ENCODE assay signal across 18 mouse cellular contexts in genomic region chr13:4970081-4970892, GRCm38 (mm10).
DNase-seq lines count a peak whose midpoint lies in the region; ATAC-seq and TF ChIP-seq lines count a peak whose summit lies in the region.
"Had no signal": no experiment of that assay in that cellular context is flagged by ENCODE, and none has a peak within 500 bp of the region (broad histone marks: within the 10 kb centered on the region; RNA-seq: fewer than 3 reads in every experiment).

No protein-coding gene starts in this region.

- no peaks in the 10 kb centered on the region for H3K27me3 ChIP-seq in embryonic facial prominence, embryonic 14.5 days (replicated peaks; ENCODE audit: control insufficient read depth, insufficient read depth, low read length)
- no peaks in the 10 kb centered on the region for H3K27me3 ChIP-seq in embryonic facial prominence, embryonic 10.5 days (replicated peaks; ENCODE audit: low read depth, poor library complexity, severe bottlenecking)
- no peaks in the 10 kb centered on the region for H3K27me3 ChIP-seq in kidney, postnatal 0 days (ENCODE audit: insufficient read depth, low read length)
- no peaks in the 10 kb centered on the region for H3K27me3 ChIP-seq in kidney, adult 2 months (replicated peaks; ENCODE audit: control insufficient read depth, insufficient read depth, low read length)
- H3K27me3 ChIP-seq: heart, embryonic 15.5 days; hindbrain, embryonic 15.5 days; stomach, embryonic 15.5 days had no signal

- no peak for TF ChIP-seq POLR2A in kidney, adult 2 months (IDR thresholded peaks at IDR 0.05; ENCODE audit: low read depth, low read length)

- H3K4me3 ChIP-seq in embryonic facial prominence, embryonic 14.5 days (ENCODE audit: low read depth, low read length), result no peak overlapping the region
- H3K4me3 ChIP-seq in embryonic facial prominence, embryonic 10.5 days, result no peak overlapping the region
- H3K4me3 ChIP-seq in kidney, postnatal 0 days (replicated peaks; ENCODE audit: low read depth, low read length), result no peak overlapping the region
- no peak overlapping the region for H3K4me3 ChIP-seq in kidney, adult 2 months (ENCODE audit: insufficient read depth, low read depth, low read length)
- H3K4me3 ChIP-seq: heart, embryonic 15.5 days; hindbrain, embryonic 15.5 days; stomach, embryonic 15.5 days had no signal

- H3K36me3 ChIP-seq in embryonic facial prominence, embryonic 14.5 days (ENCODE audit: control insufficient read depth, insufficient read depth, low read length), result no peaks in the 10 kb centered on the region
- no peaks in the 10 kb centered on the region for H3K36me3 ChIP-seq in embryonic facial prominence, embryonic 10.5 days (replicated peaks)
- H3K36me3 ChIP-seq in kidney, postnatal 0 days (ENCODE audit: insufficient read depth, low read length), result no peaks in the 10 kb centered on the region
- no peaks in the 10 kb centered on the region for H3K36me3 ChIP-seq in kidney, adult 2 months (ENCODE audit: control insufficient read depth, insufficient read depth, low read length)
- H3K36me3 ChIP-seq: heart, embryonic 15.5 days; hindbrain, embryonic 15.5 days; stomach, embryonic 15.5 days had no signal

- DNase-seq in embryonic facial prominence, embryonic 14.5 days (ENCODE audit: low spot score), result peak; percentile 63
- no peak for DNase-seq in embryonic facial prominence, embryonic 10.5 days (ENCODE audit: low spot score)
- peak; percentile 19 for DNase-seq in kidney, postnatal 0 days (ENCODE audit: low spot score)
- DNase-seq in kidney, adult 2 months, result no peak
- DNase-seq in lung, postnatal 10 days, result peak; percentile 11
- no peak for DNase-seq in lung, postnatal 25 days (ENCODE audit: low spot score)
- peak; percentile 34 for DNase-seq in telencephalon, adult 2 months (ENCODE audit: low read depth, low spot score)
- no peak for DNase-seq in adrenal gland, adult (ENCODE audit: inconsistent age in 2 of 2, low spot score in 1 of 2)
- DNase-seq: adrenal gland, adult 2 months; cerebellum, adult 2 months; kidney, adult 11 months; kidney, postnatal 25 days; spleen, adult 18-20 months; thymus, postnatal 14 days had no signal

- no peak for TF ChIP-seq CTCF in kidney, postnatal 0 days (IDR thresholded peaks at IDR 0.05; ENCODE audit: low read depth)
- no peak for TF ChIP-seq CTCF in kidney, adult 2 months (conservative IDR thresholded peaks at IDR 0.05; ENCODE audit: insufficient read depth, insufficient read length, low read depth, low read length)

- 38% methylated on average over 2 of the region's 2 CpGs for WGBS in embryonic facial prominence, embryonic 14.5 days
- 77% methylated on average over 2 of the region's 2 CpGs for WGBS in embryonic facial prominence, embryonic 10.5 days
- WGBS in kidney, postnatal 0 days, result 53% methylated on average over 2 of the region's 2 CpGs
- WGBS in kidney, adult 2 months, result 47% methylated on average over 2 of the region's 2 CpGs

- no peaks in the 10 kb centered on the region for H3K4me1 ChIP-seq in embryonic facial prominence, embryonic 14.5 days (ENCODE audit: control insufficient read depth, insufficient read depth, low read length)
- no peaks in the 10 kb centered on the region for H3K4me1 ChIP-seq in embryonic facial prominence, embryonic 10.5 days
- no peaks in the 10 kb centered on the region for H3K4me1 ChIP-seq in kidney, postnatal 0 days (replicated peaks; ENCODE audit: insufficient read depth, low read length)
- no peaks in the 10 kb centered on the region for H3K4me1 ChIP-seq in kidney, adult 2 months (ENCODE audit: control insufficient read depth, insufficient read depth, low read length)
- H3K4me1 ChIP-seq: heart, embryonic 15.5 days; hindbrain, embryonic 15.5 days; stomach, embryonic 15.5 days had no signal

- no peak for ATAC-seq in embryonic facial prominence, embryonic 14.5 days (ENCODE audit: low read depth)
- ATAC-seq in kidney, postnatal 0 days (replicated peaks; ENCODE audit: low FRiP score, low read depth), result no peak

- no peaks in the 10 kb centered on the region for H3K9me3 ChIP-seq in embryonic facial prominence, embryonic 14.5 days (ENCODE audit: control insufficient read depth, low read length)
- no peaks in the 10 kb centered on the region for H3K9me3 ChIP-seq in embryonic facial prominence, embryonic 10.5 days
- no peaks in the 10 kb centered on the region for H3K9me3 ChIP-seq in kidney, postnatal 0 days (replicated peaks; ENCODE audit: low read length)
- H3K9me3 ChIP-seq: heart, embryonic 15.5 days; hindbrain, embryonic 15.5 days; stomach, embryonic 15.5 days had no signal

- H3K4me2 ChIP-seq in embryonic facial prominence, embryonic 14.5 days (ENCODE audit: low read depth, low read length), result no peak overlapping the region
- H3K4me2 ChIP-seq in kidney, postnatal 0 days (ENCODE audit: low read length), result no peak overlapping the region
- H3K4me2 ChIP-seq: heart, embryonic 15.5 days; hindbrain, embryonic 15.5 days; stomach, embryonic 15.5 days had no signal

- H3K9ac ChIP-seq in embryonic facial prominence, embryonic 14.5 days (ENCODE audit: low read depth, low read length), result no peak overlapping the region
- H3K9ac ChIP-seq in kidney, postnatal 0 days (ENCODE audit: low read depth, low read length), result no peak overlapping the region
- H3K9ac ChIP-seq: heart, embryonic 15.5 days; hindbrain, embryonic 15.5 days; liver, embryonic 14.5 days; stomach, embryonic 15.5 days had no signal

- no peak overlapping the region for H3K27ac ChIP-seq in embryonic facial prominence, embryonic 14.5 days (replicated peaks; ENCODE audit: low read depth, low read length)
- no peak overlapping the region for H3K27ac ChIP-seq in embryonic facial prominence, embryonic 10.5 days (replicated peaks)
- no peak overlapping the region for H3K27ac ChIP-seq in kidney, postnatal 0 days
- H3K27ac ChIP-seq in kidney, adult 2 months (ENCODE audit: insufficient read depth, low read depth, low read length), result no peak overlapping the region
- H3K27ac ChIP-seq: heart, embryonic 15.5 days; hindbrain, embryonic 15.5 days; liver, embryonic 14.5 days; stomach, embryonic 15.5 days had no signal

Comparison
In these comparisons a context has a peak if more than half of its experiments do, and no peak if none do; other contexts are left out.
1. DNase-seq: peak in embryonic facial prominence, embryonic 14.5 days (single experiment), kidney, postnatal 0 days (single experiment), lung, postnatal 10 days (single experiment) and telencephalon, adult 2 months (single experiment); none in embryonic facial prominence, embryonic 10.5 days (single experiment), kidney, adult 2 months (single experiment), lung, postnatal 25 days (single experiment) and adrenal gland, adult (0 of 2).